Mouse (Mus musculus) hindbrain, embryonic 12.5 days (tissue): ENCODE results near the gene Smoc1. TPM values are rescaled to one million over a fixed set of nuclear protein-coding genes. Genes with fewer than 3 reads are reported as not detected.

Experiments used
- ATAC-seq: fragments of 200-750 bp; cut with Nextera tagmentation; 2 replicates; pipeline ENCODE4 v1.8.0; 2017; ENCODE audit warnings: moderate TSS enrichment; ENCODE audit not compliant: low FRiP score
- H3K27ac ChIP-seq: fragments of 300-500 bp; sonication (generic); 2 replicates; pipeline ENCODE4 v1.5.1; 2016; ENCODE audit warnings: mild to moderate bottlenecking
- H3K27me3 ChIP-seq: fragments of 300-500 bp; sonication (generic); 2 replicates; pipeline ENCODE4 v1.6.1; 2016; ENCODE audit warnings: mild to moderate bottlenecking
- H3K36me3 ChIP-seq: fragments of 300-500 bp; sonication (generic); 2 replicates; pipeline ENCODE4 v1.6.1; 2016; ENCODE audit warnings: mild to moderate bottlenecking
- H3K4me1 ChIP-seq: fragments of 300-500 bp; sonication (generic); 2 replicates; pipeline ENCODE4 v1.6.1; 2016
- H3K4me2 ChIP-seq: fragments of 300-500 bp; sonication (generic); replicated peaks from 2 replicates; pipeline ENCODE4 v1.6.1; 2016; ENCODE audit warnings: mild to moderate bottlenecking
- H3K4me3 ChIP-seq: fragments of 300-500 bp; sonication (generic); 2 replicates; pipeline ENCODE4 v1.5.1; 2016; ENCODE audit warnings: mild to moderate bottlenecking
- H3K9ac ChIP-seq: fragments of 300-500 bp; sonication (generic); 2 replicates; pipeline ENCODE4 v1.6.1; 2016; ENCODE audit warnings: mild to moderate bottlenecking, moderate library complexity
- H3K9me3 ChIP-seq: fragments of 300-500 bp; sonication (generic); replicated peaks from 2 replicates; pipeline ENCODE4 v1.6.1; 2016; ENCODE audit warnings: mild to moderate bottlenecking
- WGBS: fragments of 180-500 bp; shearing (Covaris S2); methylation state at CpG from one replicate; pipeline ENCODE4 v1.1.7; 2016; 5-methylcytosine and 5-hydroxymethylcytosine counted together
- polyA plus RNA-seq: library from polyadenylated mRNA; unstranded; fragments of >200 nt; fragmentation: Nextera tagmentation; extraction: Ambion mirVana; gene quantifications from 2 replicates; pipeline ENCODE4 v1.2.1, GENCODE M21; 2016

The Smoc1 gene
- polyA plus RNA-seq, 1 experiment from 2014 or later = 22.6 TPM

DNA sequence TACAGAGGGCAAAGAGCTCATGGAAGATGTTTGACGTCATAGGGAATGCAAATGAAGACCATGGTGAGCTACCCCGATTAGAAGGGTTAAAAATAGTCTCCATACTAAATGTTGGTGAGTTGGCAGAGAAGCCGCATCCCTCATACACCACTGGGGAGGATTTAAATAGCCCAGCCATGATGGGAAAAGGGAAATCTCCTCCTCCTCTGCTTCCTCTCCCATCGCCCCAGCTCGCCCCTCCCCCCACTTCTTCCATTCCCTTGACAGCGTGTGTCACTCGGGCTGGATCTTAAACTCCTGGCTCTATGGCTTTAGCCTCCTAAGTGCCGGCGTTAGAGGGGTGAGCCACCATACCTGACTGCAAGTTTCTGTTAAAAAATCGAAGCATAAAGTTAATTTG is 117.6 kb downstream of the Smoc1 start:
- Histone ChIP-seq H3K4me1 (peaks cover 29% of the 10 kb centered on the region), H3K27me3 (peaks cover 28% of the 10 kb centered on the region), H3K36me3 (no peaks in the 10 kb centered on the region), H3K9me3 (no peaks in the 10 kb centered on the region), H3K27ac (no peak overlapping the region), H3K4me3 (no peak overlapping the region), H3K4me2 (no peak overlapping the region), H3K9ac (no peak overlapping the region)
- ATAC-seq = no peak
- 45% methylated on average over 10 of the region's 10 CpGs for WGBS

DNA sequence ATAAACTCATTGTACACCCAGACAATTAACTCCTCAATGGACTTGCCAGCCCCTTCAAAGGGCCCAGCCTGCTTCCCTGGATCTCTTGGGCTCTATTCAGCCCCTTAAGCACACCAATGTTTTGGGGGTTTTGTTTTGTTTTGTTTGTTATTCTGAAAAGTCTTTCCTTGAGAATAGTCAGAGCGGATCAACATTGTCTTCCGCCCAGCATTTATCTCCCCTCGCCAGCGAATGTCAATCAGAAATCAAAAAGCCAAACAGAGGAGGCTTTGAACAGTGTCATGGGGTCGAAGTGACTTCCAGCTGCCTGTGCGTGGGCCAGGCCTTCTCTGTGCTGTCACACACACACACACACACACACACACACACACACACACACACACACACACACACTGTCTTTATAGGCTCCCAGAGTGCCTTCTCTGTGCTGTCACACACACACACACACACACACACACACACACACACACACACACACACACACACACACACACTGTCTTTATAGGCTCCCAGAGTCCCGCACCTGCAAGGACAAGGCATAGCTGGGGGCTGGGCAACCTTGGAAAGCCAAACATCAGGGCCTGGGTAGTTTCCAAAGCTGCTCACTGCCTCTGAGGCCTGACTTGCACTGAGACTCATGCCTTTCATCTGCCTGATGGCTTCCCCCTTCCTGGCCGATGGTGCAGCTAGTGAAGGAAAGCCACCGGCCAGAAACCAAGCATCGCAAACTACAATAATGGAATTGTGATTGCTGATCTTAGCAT is 120.0 kb downstream of the Smoc1 start:
- Histone ChIP-seq H3K4me3 (no peak overlapping the region), H3K9me3 (no peaks in the 10 kb centered on the region), H3K27me3 (peaks cover 27% of the 10 kb centered on the region), H3K36me3 (no peaks in the 10 kb centered on the region), H3K9ac (no peak overlapping the region), H3K4me2 (no peak overlapping the region), H3K27ac (peak overlapping the region; percentile 44; the same call in 1 of the 2 replicates), H3K4me1 (peaks cover 16% of the 10 kb centered on the region)
- WGBS = 27% methylated on average over 9 of the region's 10 CpGs
- peak; percentile 71 for ATAC-seq

DNA sequence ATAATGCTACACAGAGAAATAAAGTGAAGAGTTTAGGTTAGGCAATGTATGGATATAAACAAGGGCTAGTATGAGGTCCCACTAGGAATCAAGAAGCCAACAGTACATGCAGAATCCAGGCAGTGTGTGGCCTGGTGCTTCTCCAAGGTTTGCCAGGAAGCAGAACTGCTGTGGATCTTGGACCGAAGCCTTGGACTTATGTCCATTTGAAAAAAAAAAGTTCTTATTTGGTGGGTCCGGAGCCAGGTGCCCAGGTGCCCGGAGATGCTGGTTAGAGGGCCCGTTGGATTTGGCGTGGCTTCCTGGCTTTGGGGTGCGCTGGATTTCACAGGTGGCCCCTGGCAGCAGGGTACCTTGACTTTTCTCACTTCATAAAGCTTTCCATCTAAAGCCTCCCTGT is 121.3 kb downstream of the Smoc1 start:
- H3K4me1 ChIP-seq = peaks cover 15% of the 10 kb centered on the region
- H3K27me3 ChIP-seq = peaks cover 15% of the 10 kb centered on the region
- H3K4me2 ChIP-seq = no peak overlapping the region
- no peaks in the 10 kb centered on the region for H3K9me3 ChIP-seq
- no peaks in the 10 kb centered on the region for H3K36me3 ChIP-seq
- H3K9ac ChIP-seq = no peak overlapping the region
- no peak overlapping the region for H3K4me3 ChIP-seq
- no peak overlapping the region for H3K27ac ChIP-seq
- WGBS = 96% methylated on average over 6 of the region's 6 CpGs
- ATAC-seq = no peak

DNA sequence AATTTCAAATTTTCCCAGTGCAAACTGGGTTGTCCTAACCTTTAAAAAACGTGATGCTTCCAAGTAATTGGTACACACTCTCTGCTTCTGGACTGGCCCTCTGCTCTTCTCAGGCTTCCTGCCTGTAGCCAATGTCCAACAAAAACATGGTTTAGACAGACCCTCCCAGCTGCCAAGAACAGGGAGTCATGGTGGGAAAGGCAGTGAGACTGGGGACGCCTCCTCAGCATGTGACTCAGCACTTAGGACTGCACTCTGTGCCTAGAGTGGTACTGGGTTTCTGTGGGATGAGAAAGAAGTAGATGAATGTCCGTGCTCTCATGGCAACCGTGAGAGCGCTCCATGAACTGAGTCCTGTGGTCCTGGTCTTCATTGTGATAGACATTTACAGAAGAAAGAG is 124.3 kb downstream of the Smoc1 start:
- H3K36me3 ChIP-seq = 0 out of 2 replicates have a peak, but pooled peaks cover 4% of the 10 kb centered on the region
- H3K27ac ChIP-seq = no peak overlapping the region
- H3K9me3 ChIP-seq = no peaks in the 10 kb centered on the region
- no peak for ATAC-seq
- no peak overlapping the region for H3K4me2 ChIP-seq
- 85% methylated on average over 5 of the region's 5 CpGs for WGBS
- no peak overlapping the region for H3K9ac ChIP-seq
- H3K27me3 ChIP-seq = peaks cover 8% of the 10 kb centered on the region; the same call in 1 of the 2 replicates
- no peak overlapping the region for H3K4me3 ChIP-seq
- peaks cover 8% of the 10 kb centered on the region for H3K4me1 ChIP-seq

DNA sequence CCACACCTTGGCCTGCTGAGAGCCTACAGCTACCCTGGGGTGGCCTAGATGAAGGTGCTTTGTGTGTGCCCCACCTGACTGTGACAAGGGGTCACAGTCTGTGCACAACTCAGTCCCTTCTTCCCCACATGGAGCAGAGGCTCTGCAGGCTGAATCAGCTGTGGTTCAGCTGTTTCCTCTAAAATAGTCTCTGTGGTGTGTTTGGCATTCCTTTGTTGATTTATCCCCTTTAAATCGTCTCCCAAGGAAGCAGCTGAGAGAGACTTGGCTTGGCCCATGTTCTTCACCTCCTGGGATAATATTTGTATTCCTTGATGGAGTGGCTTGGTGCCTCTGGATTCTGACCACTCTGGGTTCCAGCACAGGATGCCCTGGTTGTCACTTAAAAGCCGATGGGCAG is 125.5 kb downstream of the Smoc1 start:
- H3K27ac ChIP-seq = no peak overlapping the region
- WGBS = 77% methylated on average over 2 of the region's 2 CpGs
- H3K4me1 ChIP-seq = no peaks in the 10 kb centered on the region
- no peak overlapping the region for H3K4me2 ChIP-seq
- H3K27me3 ChIP-seq = peaks cover 8% of the 10 kb centered on the region; the same call in 1 of the 2 replicates
- no peak for ATAC-seq
- 0 out of 2 replicates have a peak, but pooled peaks cover 4% of the 10 kb centered on the region for H3K36me3 ChIP-seq
- no peak overlapping the region for H3K9ac ChIP-seq
- no peak overlapping the region for H3K4me3 ChIP-seq
- no peaks in the 10 kb centered on the region for H3K9me3 ChIP-seq

DNA sequence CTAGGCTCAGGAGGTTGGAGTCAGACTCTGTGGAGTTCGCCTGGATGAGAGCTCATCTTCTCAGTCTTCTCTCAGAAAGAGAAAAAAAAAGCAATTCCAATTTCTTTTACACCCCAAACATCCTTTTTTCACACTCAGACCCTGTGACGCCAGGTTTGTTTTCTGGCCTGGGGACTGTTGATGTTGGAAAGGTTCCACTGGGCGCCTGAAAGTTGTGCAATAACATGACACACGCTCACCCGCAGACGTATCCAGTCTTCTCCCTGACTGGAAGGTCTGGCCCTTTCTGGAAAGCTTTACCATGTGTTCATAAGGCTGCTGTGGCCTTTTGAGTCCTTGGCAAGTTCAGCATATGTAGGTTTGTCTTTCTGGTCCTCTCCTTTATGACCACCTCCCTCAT is 129.1 kb downstream of the Smoc1 start:
- H3K27ac ChIP-seq = no peak overlapping the region
- H3K4me2 ChIP-seq = no peak overlapping the region
- no peaks in the 10 kb centered on the region for H3K9me3 ChIP-seq
- no peaks in the 10 kb centered on the region for H3K27me3 ChIP-seq
- H3K9ac ChIP-seq = no peak overlapping the region
- H3K4me3 ChIP-seq = no peak overlapping the region
- no peaks in the 10 kb centered on the region for H3K4me1 ChIP-seq
- no peak for ATAC-seq
- WGBS = 88% methylated on average over 6 of the region's 6 CpGs
- H3K36me3 ChIP-seq = 0 out of 2 replicates have a peak, but pooled peaks cover 4% of the 10 kb centered on the region

DNA sequence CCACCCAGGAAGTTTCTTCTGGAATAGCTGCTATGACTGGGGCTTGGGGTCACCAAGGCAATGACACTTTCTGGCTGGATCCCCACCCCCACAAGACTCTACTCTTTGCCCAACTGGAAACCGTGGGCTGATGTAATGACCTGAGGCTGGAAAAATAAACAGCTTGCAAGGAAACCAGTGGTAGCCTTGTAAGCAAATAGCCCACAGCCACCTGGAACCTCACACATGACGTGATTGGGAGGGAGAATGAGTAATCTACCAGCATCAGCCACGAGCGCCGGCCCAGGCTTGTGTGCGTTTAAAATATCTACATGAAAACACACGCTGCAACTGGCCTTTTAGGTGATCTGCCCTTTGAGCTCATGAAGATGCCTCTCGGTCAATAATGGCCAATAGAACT is 130.2 kb downstream of the Smoc1 start:
- Histone ChIP-seq H3K27ac (no peak overlapping the region), H3K27me3 (no peaks in the 10 kb centered on the region), H3K9me3 (no peaks in the 10 kb centered on the region), H3K4me3 (no peak overlapping the region), H3K4me1 (no peaks in the 10 kb centered on the region), H3K4me2 (no peak overlapping the region), H3K36me3 (0 out of 2 replicates have a peak, but pooled peaks cover 4% of the 10 kb centered on the region), H3K9ac (no peak overlapping the region)
- ATAC-seq = no peak
- 85% methylated on average over 8 of the region's 8 CpGs for WGBS

DNA sequence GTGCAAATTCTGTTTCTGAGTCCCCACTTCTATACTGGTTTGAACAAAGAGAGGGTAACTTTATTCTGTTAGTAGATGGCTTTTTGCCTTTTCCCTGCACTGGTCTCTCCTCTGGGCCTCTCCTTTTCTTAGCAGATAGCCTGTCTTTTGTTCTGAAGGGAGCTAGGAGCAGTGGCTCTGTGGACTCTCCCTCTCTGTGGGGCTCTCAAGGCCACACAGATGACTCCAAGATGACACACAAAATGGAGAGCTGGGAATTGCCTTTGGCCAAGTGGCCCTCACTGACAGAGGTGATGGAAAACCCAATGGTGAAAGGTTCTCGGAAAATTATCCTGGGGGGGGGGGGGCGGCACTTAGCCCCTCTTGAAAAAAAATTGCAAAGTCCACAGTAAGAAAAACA is 133.3 kb downstream of the Smoc1 start:
- Histone ChIP-seq H3K4me3 (no peak overlapping the region), H3K9ac (no peak overlapping the region), H3K36me3 (no peaks in the 10 kb centered on the region), H3K9me3 (no peaks in the 10 kb centered on the region), H3K4me2 (no peak overlapping the region), H3K27ac (no peak overlapping the region), H3K4me1 (no peaks in the 10 kb centered on the region), H3K27me3 (no peaks in the 10 kb centered on the region)
- 56% methylated on average over 2 of the region's 2 CpGs for WGBS
- ATAC-seq = no peak

DNA sequence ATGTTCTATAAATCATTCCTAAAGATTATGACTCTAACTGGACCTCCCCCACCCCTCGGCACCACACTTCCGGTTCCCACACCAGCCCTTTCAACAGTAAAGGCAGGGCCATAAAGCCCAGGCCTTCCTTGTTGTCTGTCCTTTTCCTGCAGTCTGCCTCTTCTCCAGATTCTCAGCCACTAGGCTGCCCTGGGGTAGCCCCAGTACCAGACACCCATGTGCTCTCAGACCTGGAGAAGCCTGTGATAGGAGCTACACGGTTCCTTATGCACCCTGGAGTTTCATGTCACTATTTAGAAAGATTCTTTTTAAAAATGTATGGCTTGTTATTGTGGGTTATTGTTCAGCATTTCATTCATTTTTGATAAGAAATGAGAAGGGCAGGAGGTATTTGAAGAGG is 133.8 kb downstream of the Smoc1 start:
- ATAC-seq = no peak
- H3K4me3 ChIP-seq = no peak overlapping the region
- H3K36me3 ChIP-seq = no peaks in the 10 kb centered on the region
- H3K27ac ChIP-seq = no peak overlapping the region
- no peak overlapping the region for H3K4me2 ChIP-seq
- H3K27me3 ChIP-seq = no peaks in the 10 kb centered on the region
- WGBS = 69% methylated on average over 3 of the region's 3 CpGs
- H3K9me3 ChIP-seq = no peaks in the 10 kb centered on the region
- no peak overlapping the region for H3K9ac ChIP-seq
- H3K4me1 ChIP-seq = no peaks in the 10 kb centered on the region

DNA sequence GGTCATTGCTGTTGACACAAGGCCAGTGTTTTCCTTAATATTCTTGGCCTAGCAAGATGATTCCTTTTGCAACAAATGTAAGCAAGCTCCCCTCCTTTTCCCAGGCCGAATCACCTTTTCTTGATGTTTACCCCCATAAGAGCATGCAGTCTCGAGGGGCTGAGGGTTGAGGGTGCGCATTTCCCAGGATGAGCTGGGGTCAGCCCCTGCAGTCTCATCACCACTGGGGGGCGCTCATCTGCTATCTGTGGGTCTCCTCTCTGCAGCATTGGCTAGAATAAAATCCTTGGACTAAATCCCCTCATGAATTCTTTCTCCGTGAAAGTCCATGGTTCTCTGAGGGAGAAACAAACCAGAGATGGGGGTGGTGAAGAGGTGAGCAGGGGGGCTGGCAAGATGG is 134.2 kb downstream of the Smoc1 start:
- Histone ChIP-seq H3K27me3 (no peaks in the 10 kb centered on the region), H3K4me2 (no peak overlapping the region), H3K4me3 (no peak overlapping the region), H3K36me3 (no peaks in the 10 kb centered on the region), H3K27ac (no peak overlapping the region), H3K4me1 (peaks cover 3% of the 10 kb centered on the region), H3K9me3 (no peaks in the 10 kb centered on the region), H3K9ac (no peak overlapping the region)
- no peak for ATAC-seq
- 68% methylated on average over 5 of the region's 5 CpGs for WGBS

DNA sequence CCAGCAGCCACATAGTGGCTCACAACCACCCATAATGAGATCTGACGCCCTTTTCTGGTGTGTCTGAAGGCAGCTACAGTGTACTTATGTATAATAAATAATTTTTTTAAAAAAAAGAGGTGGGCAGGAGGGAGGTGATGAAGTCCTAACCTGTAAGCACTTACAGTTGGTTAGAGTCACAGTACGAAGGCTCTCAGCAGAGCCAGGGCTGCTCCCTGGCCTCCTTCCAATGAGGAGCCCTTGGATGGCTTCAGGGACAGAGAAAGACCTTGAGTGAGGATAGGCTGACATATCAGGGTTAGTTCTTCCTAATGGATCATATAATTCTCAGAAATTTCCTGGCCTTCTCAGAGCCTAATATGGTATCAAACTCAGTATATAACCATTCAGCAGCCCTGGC is 134.7 kb downstream of the Smoc1 start:
- no peak overlapping the region for H3K4me2 ChIP-seq
- H3K4me3 ChIP-seq = no peak overlapping the region
- H3K27ac ChIP-seq = no peak overlapping the region
- H3K9me3 ChIP-seq = no peaks in the 10 kb centered on the region
- peaks cover 8% of the 10 kb centered on the region for H3K4me1 ChIP-seq
- WGBS = 91% methylated on average over 2 of the region's 2 CpGs
- H3K27me3 ChIP-seq = no peaks in the 10 kb centered on the region
- H3K36me3 ChIP-seq = no peaks in the 10 kb centered on the region
- no peak for ATAC-seq
- no peak overlapping the region for H3K9ac ChIP-seq

DNA sequence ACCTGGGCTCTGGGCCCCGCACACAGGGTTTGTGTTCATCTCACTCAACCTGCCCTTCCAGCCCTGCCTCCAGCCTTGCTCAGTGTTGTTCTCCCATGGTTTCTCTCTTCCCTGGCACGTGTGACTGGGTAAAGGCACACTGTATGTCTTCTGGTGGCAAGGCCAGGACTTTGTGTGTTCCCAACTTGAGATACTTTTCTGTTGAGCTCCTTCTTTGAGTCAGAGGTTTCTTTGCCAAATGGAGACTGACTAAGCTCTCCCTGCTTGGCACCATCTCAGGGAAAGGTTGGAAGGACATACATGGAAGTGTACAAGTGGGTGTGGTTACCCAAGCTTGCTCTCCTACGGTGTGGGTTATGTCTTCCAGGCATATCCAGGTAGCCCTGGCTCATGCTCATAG is 136.5 kb downstream of the Smoc1 start:
- Histone ChIP-seq H3K4me1 (peaks cover 14% of the 10 kb centered on the region), H3K4me3 (no peak overlapping the region), H3K27ac (no peak overlapping the region), H3K36me3 (no peaks in the 10 kb centered on the region), H3K9me3 (no peaks in the 10 kb centered on the region), H3K27me3 (no peaks in the 10 kb centered on the region), H3K9ac (no peak overlapping the region), H3K4me2 (no peak overlapping the region)
- ATAC-seq = no peak
- 86% methylated on average over 3 of the region's 3 CpGs for WGBS

DNA sequence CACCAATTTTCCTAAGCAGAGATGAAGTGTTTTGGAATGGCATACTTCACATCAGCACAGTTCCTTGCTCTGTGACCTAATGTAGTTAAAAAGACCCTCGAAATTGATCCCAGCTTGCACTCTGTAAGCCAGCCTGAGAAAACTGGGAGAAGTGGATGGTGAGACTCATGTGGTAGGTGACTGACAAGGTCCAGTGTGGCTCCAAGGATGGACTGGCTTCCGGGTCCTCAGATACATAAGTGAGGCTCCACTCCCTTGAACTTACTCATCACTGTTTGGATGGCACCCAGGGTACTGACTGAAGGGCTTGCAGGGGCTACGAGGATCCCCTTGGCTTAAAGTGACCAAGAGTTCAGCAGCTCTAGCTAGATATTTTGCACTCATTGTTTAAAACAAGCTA is 137.0 kb downstream of the Smoc1 start:
- Histone ChIP-seq H3K4me3 (no peak overlapping the region), H3K27me3 (no peaks in the 10 kb centered on the region), H3K36me3 (no peaks in the 10 kb centered on the region), H3K9ac (no peak overlapping the region), H3K4me1 (peaks cover 14% of the 10 kb centered on the region), H3K27ac (no peak overlapping the region), H3K4me2 (no peak overlapping the region), H3K9me3 (no peaks in the 10 kb centered on the region)
- WGBS = 92% methylated on average over 3 of the region's 3 CpGs
- no peak for ATAC-seq
